Mouse (Mus musculus) heart, postnatal 0 days (tissue): Measurements from ENCODE around the gene Sap25. TPM values are rescaled to one million over a fixed set of nuclear protein-coding genes. Genes with fewer than 3 reads are reported as not detected.
A peak's percentile ranks its signal among the peaks of the same experiment; 100 is the strongest.

ENCODE experiments used
- ATAC-seq: fragments of 200-750 bp; cut with Nextera tagmentation; 2 replicates; pipeline ENCODE4 v1.8.0; 2017; ENCODE audit warnings: low read depth, moderate number of reproducible peaks, moderate library complexity; ENCODE audit not compliant: insufficient read depth
- DNase-seq: peaks from one replicate; pipeline ENCODE4 v3.0.0-alpha.2; 2016; ENCODE audit warnings: low spot score
- H3K27ac ChIP-seq: fragments of 300-500 bp; sonication (generic); 2 replicates; pipeline ENCODE4 v1.5.1; 2014; ENCODE audit warnings: low read depth, mild to moderate bottlenecking
- H3K27me3 ChIP-seq: fragments of 300-500 bp; sonication (generic); 2 replicates; pipeline ENCODE4 v1.6.1; 2014; ENCODE audit warnings: low read length, mixed read lengths; ENCODE audit not compliant: control insufficient read depth, insufficient read depth
- H3K36me3 ChIP-seq: fragments of 300-500 bp; sonication (generic); replicated peaks from 2 replicates; pipeline ENCODE4 v1.6.1; 2014; ENCODE audit warnings: low read length, mixed read lengths; ENCODE audit not compliant: control insufficient read depth, insufficient read depth
- H3K4me1 ChIP-seq: fragments of 300-500 bp; sonication (generic); 2 replicates; pipeline ENCODE4 v1.6.1; 2014; ENCODE audit warnings: antibody characterized with exemption; ENCODE audit not compliant: control insufficient read depth, insufficient read depth
- H3K4me2 ChIP-seq: fragments of 300-500 bp; sonication (generic); 2 replicates; pipeline ENCODE4 v1.6.1; 2014; ENCODE audit warnings: low read depth, mild to moderate bottlenecking, low read length, moderate library complexity
- H3K4me3 ChIP-seq: fragments of 300-500 bp; sonication (generic); 2 replicates; pipeline ENCODE4 v1.5.1; 2014; ENCODE audit warnings: low read depth, low read length
- H3K9ac ChIP-seq: fragments of 300-500 bp; sonication (generic); replicated peaks from 2 replicates; pipeline ENCODE4 v1.6.1; 2014; ENCODE audit warnings: low read depth, low read length, mixed read lengths
- H3K9me3 ChIP-seq: fragments of 300-500 bp; sonication (generic); replicated peaks from 2 replicates; pipeline ENCODE4 v1.6.1; 2016; ENCODE audit warnings: low read length; ENCODE audit not compliant: control insufficient read depth
- CTCF ChIP-seq: IDR thresholded peaks from 2 replicates; pipeline ENCODE4 v1.5.1; 2016; ENCODE audit warnings: antibody characterized with exemption, control low read depth, low read depth
- EP300 ChIP-seq: IDR thresholded peaks from 2 replicates; pipeline ENCODE4 v1.6.1; 2016; ENCODE audit warnings: antibody characterized with exemption, low read depth
- WGBS: fragments of 180-500 bp; shearing (Covaris S2); extraction: QIAGEN DNeasy Blood & Tissue Kit; methylation state at CpG from one replicate; pipeline ENCODE4 v1.1.7; 2014; 5-methylcytosine and 5-hydroxymethylcytosine counted together
- polyA plus RNA-seq: library from polyadenylated mRNA; unstranded; fragments of >200 nt; fragmentation: Nextera tagmentation; extraction: Ambion mirVana; gene quantifications from 2 replicates; pipeline ENCODE4 v1.2.1, GENCODE M21; 2015
- total RNA-seq: library from RNA; depleted of rRNA; stranded (reverse); fragments of >200 nt; gene quantifications from 2 replicates; pipeline ENCODE4 v1.2.3, GENCODE M21; 2014; ENCODE audit warnings: low replicate concordance

Gene Sap25
- total and polyA plus RNA-seq, 2 experiments from 2014 or later, result 1.5 to 10.4 TPM

DNA sequence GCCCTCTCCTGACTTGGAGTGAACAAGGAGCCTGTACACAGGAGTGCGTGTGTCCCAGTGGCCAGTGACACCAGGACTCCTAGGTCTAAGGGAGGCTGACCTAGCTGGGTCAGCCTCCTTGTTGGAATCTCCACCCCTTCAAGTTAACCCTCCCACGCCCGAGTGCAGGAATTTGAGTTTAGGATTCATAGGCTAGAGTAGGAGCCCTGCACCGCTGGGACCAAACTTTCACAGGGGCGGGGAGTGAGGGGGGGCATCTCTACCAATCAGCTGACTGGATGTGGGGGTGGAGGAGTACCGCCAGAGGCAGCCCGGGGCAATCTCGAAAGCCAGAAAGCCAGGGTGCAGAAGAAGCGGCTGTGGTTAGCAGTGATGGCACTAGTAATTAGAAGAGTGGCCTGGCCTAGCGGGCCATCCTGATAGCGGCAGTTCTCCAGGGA, 4.5 kb downstream of the Sap25 start, which contains the start of gene Irs3:
Gene Irs3, minus strand, starts transcription at position 63 of the 440 bp plus-strand sequence.
- H3K9ac ChIP-seq, result no peak within 1 kb of the TSS
- peaks cover 33% of the 10 kb centered on the region for H3K27me3 ChIP-seq
- no peak for DNase-seq

DNA sequence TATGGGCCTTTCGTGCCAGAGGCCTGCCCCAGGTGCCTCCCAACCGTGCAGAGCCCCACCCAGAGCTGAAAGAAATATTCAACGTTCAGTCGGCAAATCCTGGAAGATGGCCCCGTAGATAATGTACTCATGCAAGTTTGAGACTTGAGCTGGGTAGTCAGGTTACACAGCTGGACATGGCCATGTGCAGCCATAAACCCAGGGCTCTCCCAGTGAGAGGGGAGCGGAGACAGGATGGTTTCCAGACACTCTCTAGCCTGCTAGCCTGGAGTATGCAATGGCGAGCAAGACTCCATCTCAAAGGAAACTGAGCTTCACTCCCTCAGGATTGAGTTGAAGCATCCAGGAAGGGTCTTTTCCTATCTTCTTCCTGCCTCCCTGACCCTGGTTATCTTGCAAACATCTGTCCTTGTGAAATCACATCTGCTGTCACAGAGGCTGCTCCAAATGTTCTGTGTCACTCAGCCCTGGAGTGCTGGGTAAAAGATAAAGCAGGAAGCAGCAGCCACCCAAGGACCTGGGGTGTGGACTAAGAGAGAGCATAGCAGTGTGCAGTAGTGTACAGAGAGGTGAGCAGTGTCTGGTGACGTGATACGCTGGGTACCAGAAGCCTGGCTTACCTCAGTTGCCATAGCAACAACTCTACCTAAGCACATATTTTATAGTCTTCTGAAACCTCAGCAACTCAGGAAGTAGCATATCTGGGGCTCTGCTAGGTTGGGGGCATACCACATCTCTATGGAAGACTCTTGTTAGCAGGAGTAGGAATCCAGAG, 6.9 kb downstream of the Sap25 start:
- 51% methylated on average over 9 of the region's 9 CpGs for WGBS
- ATAC-seq (no peak), DNase-seq (no peak)
- Histone ChIP-seq H3K36me3 (peaks cover 10% of the 10 kb centered on the region; the same call in 1 of the 2 replicates), H3K9ac (no peak overlapping the region), H3K4me3 (no peak overlapping the region), H3K27ac (no peak overlapping the region), H3K4me2 (no peak overlapping the region), H3K4me1 (peaks cover 5% of the 10 kb centered on the region; the same call in 1 of the 2 replicates), H3K27me3 (peaks cover 33% of the 10 kb centered on the region), H3K9me3 (no peaks in the 10 kb centered on the region)
- TF ChIP-seq CTCF (no peak), EP300 (no peak)

More for the DNA sequence above, 4.5 kb downstream of the Sap25 start, which contains the start of gene Irs3:
- no peaks in the 10 kb centered on the region for H3K9me3 ChIP-seq
- peaks cover 15% of the 10 kb centered on the region for H3K36me3 ChIP-seq
- no peak for ATAC-seq
- peaks cover 5% of the 10 kb centered on the region; the same call in 1 of the 2 replicates for H3K4me1 ChIP-seq
- peak within 1 kb of the TSS; percentile 63 for H3K4me2 ChIP-seq
- peak within 1 kb of the TSS; percentile 30 for H3K4me3 ChIP-seq
- WGBS, result 25% methylated on average over 11 of the region's 11 CpGs
- no peak within 1 kb of the TSS for H3K27ac ChIP-seq
- TF ChIP-seq CTCF (no peak), EP300 (no peak)

DNA sequence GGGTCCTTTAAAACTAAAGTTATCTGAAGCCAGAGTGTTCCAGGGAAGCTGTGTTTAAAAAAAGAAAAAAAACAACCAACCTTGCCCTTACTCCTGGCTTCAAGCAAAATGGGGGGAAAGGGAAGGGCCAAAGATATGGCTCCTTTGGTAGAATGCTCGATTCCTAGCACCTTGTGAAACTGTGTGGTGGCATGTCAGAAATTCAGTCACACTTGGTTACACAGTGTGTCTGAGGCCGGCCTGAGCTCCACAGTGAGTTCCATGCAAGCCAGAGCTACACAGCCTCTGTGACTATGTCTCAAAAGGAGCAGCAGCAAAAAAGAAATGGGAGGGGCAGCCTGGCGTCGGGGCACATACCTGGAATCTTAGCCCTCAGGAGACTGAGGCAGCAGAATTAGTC, 8.1 kb downstream of the Sap25 start:
- ATAC-seq, result no peak
- no peaks in the 10 kb centered on the region for H3K9me3 ChIP-seq
- H3K36me3 ChIP-seq, result peaks cover 20% of the 10 kb centered on the region; the same call in 1 of the 2 replicates
- H3K27me3 ChIP-seq, result peaks cover 25% of the 10 kb centered on the region
- 36% methylated on average over 4 of the region's 4 CpGs for WGBS
- no peak for DNase-seq
- H3K4me2 ChIP-seq, result no peak overlapping the region
- H3K4me3 ChIP-seq, result no peak overlapping the region
- peaks cover 5% of the 10 kb centered on the region; the same call in 1 of the 2 replicates for H3K4me1 ChIP-seq
- TF ChIP-seq EP300 (no peak), CTCF (no peak)
- H3K9ac ChIP-seq, result no peak overlapping the region
- H3K27ac ChIP-seq, result peak overlapping the region; percentile 5; the same call in 1 of the 2 replicates

DNA sequence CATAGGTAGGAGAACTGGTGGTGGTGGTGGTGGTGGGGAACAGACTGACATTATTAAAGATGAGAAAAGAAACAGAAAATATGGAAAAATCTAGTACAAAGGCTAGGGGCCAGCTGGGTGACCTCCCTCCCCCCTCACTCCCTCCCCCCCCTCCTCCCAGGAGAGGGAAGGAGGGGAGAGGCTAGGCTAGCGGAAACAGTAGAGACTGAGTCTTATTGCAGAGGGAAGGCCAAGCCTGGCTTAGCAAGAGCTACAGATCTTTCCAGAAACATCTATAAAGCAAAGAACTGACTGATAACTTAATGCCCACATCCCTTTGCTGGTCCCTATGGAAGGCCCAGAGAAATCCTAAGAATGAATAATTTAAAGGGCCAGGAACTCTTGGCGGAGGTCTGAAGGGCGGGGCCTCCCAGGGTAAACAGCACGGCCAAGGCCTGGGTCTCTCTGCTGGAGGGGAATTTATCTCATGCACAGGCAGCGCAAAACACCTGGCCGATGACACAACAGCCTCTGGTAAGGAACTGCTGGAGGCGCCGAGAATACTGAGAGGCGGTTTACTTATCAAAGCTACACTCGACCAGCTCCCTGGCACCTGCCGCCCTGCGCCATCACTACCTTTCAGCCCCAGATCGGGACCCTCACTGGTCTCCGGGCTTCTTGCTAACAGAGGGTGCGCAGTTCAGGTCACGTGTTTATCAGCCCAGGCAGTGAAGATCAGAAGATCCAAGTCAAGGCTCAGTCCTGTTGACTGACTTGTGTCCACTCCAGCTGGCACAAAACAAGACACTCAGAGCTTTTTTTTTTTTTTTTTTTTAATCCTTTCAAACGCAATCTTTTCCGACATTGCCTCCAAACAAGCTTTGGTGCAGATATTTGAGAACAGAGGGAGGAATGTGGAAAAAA, 8.8 kb downstream of the Sap25 start:
- no peaks in the 10 kb centered on the region for H3K9me3 ChIP-seq
- WGBS, result 21% methylated on average over 18 of the region's 18 CpGs
- DNase-seq (no peak), ATAC-seq (no peak)
- TF ChIP-seq CTCF, result no peak
- TF ChIP-seq EP300, result no peak
- H3K4me3 ChIP-seq, result no peak overlapping the region
- H3K4me2 ChIP-seq, result 0 out of 2 replicates have a peak overlapping the region, but pooled peaks have one; percentile 21
- H3K27ac ChIP-seq, result peak overlapping the region; percentile 5; the same call in 1 of the 2 replicates
- H3K27me3 ChIP-seq, result peaks cover 20% of the 10 kb centered on the region; the same call in 1 of the 2 replicates
- peaks cover 24% of the 10 kb centered on the region; the same call in 1 of the 2 replicates for H3K36me3 ChIP-seq
- no peak overlapping the region for H3K9ac ChIP-seq
- peaks cover 5% of the 10 kb centered on the region; the same call in 1 of the 2 replicates for H3K4me1 ChIP-seq

DNA sequence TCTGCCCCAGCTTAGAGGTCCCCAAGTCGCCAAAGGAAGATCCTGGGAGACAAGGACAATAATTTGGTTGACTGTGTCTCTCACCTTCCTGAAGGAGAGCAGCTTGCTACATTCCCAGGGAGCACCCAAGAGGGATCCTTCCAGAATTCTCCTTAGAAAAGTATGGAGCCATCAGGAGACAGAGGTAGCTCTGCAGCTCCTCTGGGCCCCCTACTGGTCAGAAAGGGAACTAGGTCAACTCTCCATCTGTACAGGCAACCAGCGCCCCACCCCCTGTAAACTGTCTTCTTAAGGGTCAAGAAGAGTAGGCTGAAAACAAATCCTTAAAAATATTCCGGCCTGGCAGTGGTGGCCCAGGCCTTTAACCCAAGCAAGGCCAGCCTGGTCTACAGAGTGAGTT, 11.3 kb downstream of the Sap25 start:
- TF ChIP-seq CTCF, result peak; percentile 78
- no peak for TF ChIP-seq EP300
- H3K27ac ChIP-seq, result no peak overlapping the region
- H3K4me3 ChIP-seq, result no peak overlapping the region
- WGBS, result 25% methylated on average over 3 of the region's 3 CpGs
- H3K27me3 ChIP-seq, result no peaks in the 10 kb centered on the region
- no peak overlapping the region for H3K4me2 ChIP-seq
- peaks cover 5% of the 10 kb centered on the region; the same call in 1 of the 2 replicates for H3K4me1 ChIP-seq
- no peak overlapping the region for H3K9ac ChIP-seq
- peaks cover 31% of the 10 kb centered on the region; the same call in 1 of the 2 replicates for H3K36me3 ChIP-seq
- DNase-seq, result peak; percentile 76
- H3K9me3 ChIP-seq, result no peaks in the 10 kb centered on the region
- 0 out of 2 replicates have a peak, but pooled peaks have one; percentile 18 for ATAC-seq
